Mouse (Mus musculus) megakaryocyte, embryonic 14.5 days (primary cell): Measurements from ENCODE around the gene Tef.

ENCODE experiments used
- FLI1 ChIP-seq: IDR thresholded peaks from 2 replicates; pipeline ENCODE4 v1.6.1; 2012; ENCODE audit warnings: low read length, inconsistent platforms, mixed read lengths
- GATA1 ChIP-seq: IDR thresholded peaks from 3 replicates; pipeline ENCODE4 v1.6.1; 2012; ENCODE audit warnings: mixed read lengths, low read length, inconsistent platforms, borderline replicate concordance

GRCm38 (mm10) chr15:81792444-81792843, 9.8 kb upstream of the Tef start:
- TF ChIP-seq FLI1 (no peak), GATA1 (no peak)
